Mouse (Mus musculus) T-helper 17 cell (primary cell): ENCODE results near the gene Gm4881.

ENCODE experiments used
- in situ Hi-C, 2 experiments: fragments of 300-600 bp; cut with MboI, MseI; formaldehyde crosslinking; loops; 1 replicate in 1 of 2; 2 replicates in 1 of 2; pipeline ENCODE4 v1.15.1; 2025; ENCODE audit warnings: high pct_unique_total_duplicates in 2 of 2

Gm4881 gene

GRCm38 (mm10) chr7:24877588-24877987, 66.7 kb downstream of the Gm4881 start:
- in situ Hi-C loops: no loop called here
